Mouse (Mus musculus) forebrain, embryonic 11.5 days (tissue): Measurements from ENCODE around the gene Cyb5b. TPM values are rescaled to one million over a fixed set of nuclear protein-coding genes. Genes with fewer than 3 reads are reported as not detected.

Experiments
- ATAC-seq: fragments of 200-750 bp; cut with Nextera tagmentation; replicated peaks from 2 replicates; pipeline ENCODE4 v1.8.0; 2017; ENCODE audit warnings: moderate TSS enrichment; ENCODE audit not compliant: low FRiP score
- DNase-seq: peaks from one replicate; pipeline ENCODE4 v3.0.0-alpha.2; 2017; ENCODE audit warnings: low spot score
- H3K27ac ChIP-seq: fragments of 300-500 bp; sonication (generic); 2 replicates; pipeline ENCODE4 v1.5.1; 2014; ENCODE audit warnings: low read depth, low read length
- H3K27me3 ChIP-seq: fragments of 300-500 bp; sonication (generic); 2 replicates; pipeline ENCODE4 v1.6.1; 2014; ENCODE audit warnings: mild to moderate bottlenecking, low read length, mixed read lengths; ENCODE audit not compliant: control insufficient read depth, insufficient read depth
- H3K36me3 ChIP-seq: fragments of 300-500 bp; sonication (generic); 2 replicates; pipeline ENCODE4 v1.6.1; 2014; ENCODE audit warnings: mild to moderate bottlenecking, low read length, moderate library complexity, mixed read lengths; ENCODE audit not compliant: control insufficient read depth, insufficient read depth
- H3K4me1 ChIP-seq: fragments of 300-500 bp; sonication (generic); replicated peaks from 2 replicates; pipeline ENCODE4 v1.6.1; 2014; ENCODE audit warnings: low read length, mixed read lengths; ENCODE audit not compliant: control insufficient read depth, insufficient read depth
- H3K4me2 ChIP-seq: fragments of 300-500 bp; sonication (generic); 2 replicates; pipeline ENCODE4 v1.6.1; 2014; ENCODE audit warnings: low read depth, mild to moderate bottlenecking, low read length, moderate library complexity, mixed read lengths; ENCODE audit not compliant: severe bottlenecking
- H3K4me3 ChIP-seq: fragments of 300-500 bp; sonication (generic); 2 replicates; pipeline ENCODE4 v1.5.1; 2014; ENCODE audit warnings: low read depth, low read length
- H3K9ac ChIP-seq: fragments of 300-500 bp; sonication (generic); 2 replicates; pipeline ENCODE4 v1.6.1; 2014; ENCODE audit warnings: low read length
- H3K9me3 ChIP-seq: fragments of 300-500 bp; sonication (generic); 2 replicates; pipeline ENCODE4 v1.6.1; 2016; ENCODE audit warnings: low read length, mixed read lengths; ENCODE audit not compliant: control insufficient read depth
- WGBS: fragments of 180-500 bp; shearing (Covaris S2); extraction: QIAGEN DNeasy Blood & Tissue Kit; methylation state at CpG from one replicate; pipeline ENCODE4 v1.1.7; 2014; 5-methylcytosine and 5-hydroxymethylcytosine counted together
- polyA plus RNA-seq: library from polyadenylated mRNA; unstranded; fragments of >200 nt; fragmentation: Nextera tagmentation; extraction: Ambion mirVana; gene quantifications from 2 replicates; pipeline ENCODE4 v1.2.1, GENCODE M21; 2014

Cyb5b gene
- polyA plus RNA-seq, 1 experiment from 2014 or later, result 173 TPM

DNA sequence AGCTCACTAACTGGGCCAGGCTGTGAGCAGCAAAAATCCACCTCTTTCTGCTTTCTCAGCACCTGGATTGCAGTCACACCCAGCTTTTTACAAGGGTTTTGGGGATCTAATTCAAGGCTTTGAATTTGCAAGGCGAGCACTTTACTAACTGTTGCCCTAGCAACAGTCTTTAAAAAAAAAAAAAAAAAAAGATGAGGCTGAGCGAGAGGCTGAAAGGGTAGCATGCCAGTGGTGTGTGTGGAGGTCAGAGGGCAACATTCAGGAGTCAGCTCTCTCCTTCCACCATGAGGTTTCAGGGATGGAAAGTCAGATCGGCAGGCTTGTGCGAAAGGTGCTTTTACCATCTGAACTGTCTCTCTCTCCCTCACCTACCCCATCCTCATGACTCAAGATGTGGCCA is 37.2 kb upstream of the Cyb5b start:
- Histone ChIP-seq H3K4me3 (no peak overlapping the region), H3K9me3 (no peaks in the 10 kb centered on the region), H3K9ac (no peak overlapping the region), H3K27ac (no peak overlapping the region), H3K36me3 (no peaks in the 10 kb centered on the region), H3K27me3 (no peaks in the 10 kb centered on the region), H3K4me2 (no peak overlapping the region), H3K4me1 (no peaks in the 10 kb centered on the region; the same call in 1 of the 2 replicates)
- ATAC-seq, result no peak
- 57% methylated on average over 4 of the region's 4 CpGs for WGBS
- no peak for DNase-seq

DNA sequence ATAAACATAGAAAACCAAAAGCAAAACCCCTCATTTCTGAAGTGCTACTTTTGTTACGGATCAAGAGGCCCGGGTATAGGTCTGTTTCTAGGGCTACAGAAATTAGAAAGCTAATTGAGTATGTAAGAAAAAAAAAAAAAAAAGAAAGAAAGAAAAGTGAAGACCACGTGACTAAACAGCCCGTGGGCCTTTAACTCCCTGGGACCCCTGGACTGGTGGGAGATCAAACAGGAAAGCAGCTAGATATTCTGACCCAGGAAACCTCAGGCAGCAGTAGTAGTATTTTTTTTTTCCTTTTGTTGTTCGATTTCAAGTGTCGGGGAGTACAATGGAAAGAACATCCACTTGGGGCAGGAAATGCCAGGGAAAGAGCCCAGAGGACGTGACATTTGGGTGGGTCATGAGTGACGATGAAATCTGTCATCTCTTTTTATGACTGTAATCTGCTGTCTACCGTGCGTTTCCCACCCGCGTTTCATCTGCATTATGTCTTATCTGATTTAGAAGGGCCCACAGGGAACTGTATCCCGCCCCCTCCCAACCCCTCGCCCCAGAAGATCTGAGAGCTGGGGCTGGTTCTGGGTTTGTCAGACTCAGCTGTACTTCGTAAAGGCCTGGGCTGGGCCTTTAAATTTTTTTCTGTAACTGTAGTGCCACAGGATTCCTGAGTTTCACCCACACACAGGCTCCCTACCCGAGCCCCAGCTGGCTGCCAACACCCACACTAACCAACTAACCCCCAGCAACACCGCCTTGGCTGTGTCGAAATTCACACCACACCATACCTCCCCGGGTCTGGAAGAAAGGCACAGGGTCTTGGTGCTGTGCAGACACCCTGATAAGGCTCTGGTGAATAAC is 36.1 kb upstream of the Cyb5b start:
- Histone ChIP-seq H3K27ac (no peak overlapping the region), H3K36me3 (no peaks in the 10 kb centered on the region), H3K4me2 (no peak overlapping the region), H3K9me3 (no peaks in the 10 kb centered on the region), H3K4me1 (no peaks in the 10 kb centered on the region; the same call in 1 of the 2 replicates), H3K4me3 (no peak overlapping the region), H3K27me3 (no peaks in the 10 kb centered on the region), H3K9ac (no peak overlapping the region)
- WGBS, result 72% methylated on average over 19 of the region's 19 CpGs
- DNase-seq, result no peak
- ATAC-seq, result no peak

DNA sequence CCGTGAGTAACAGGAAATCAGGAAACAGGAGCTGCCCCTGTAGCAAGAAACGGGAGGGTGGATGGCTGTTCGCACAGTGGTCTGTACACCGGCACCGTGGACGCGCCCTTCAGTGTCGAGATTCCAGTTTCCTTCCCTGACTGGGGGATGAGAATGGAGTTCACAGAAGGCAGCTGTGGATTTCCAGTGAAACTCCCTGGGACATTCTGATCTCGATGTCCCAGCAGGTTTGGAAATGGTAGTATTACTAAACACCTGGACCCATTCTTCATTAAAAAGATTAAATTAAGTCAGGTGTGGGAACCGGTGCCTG is 35.5 kb upstream of the Cyb5b start:
- no peak overlapping the region for H3K4me2 ChIP-seq
- no peaks in the 10 kb centered on the region for H3K9me3 ChIP-seq
- no peak overlapping the region for H3K4me3 ChIP-seq
- no peaks in the 10 kb centered on the region; the same call in 1 of the 2 replicates for H3K4me1 ChIP-seq
- no peak overlapping the region for H3K9ac ChIP-seq
- no peak overlapping the region for H3K27ac ChIP-seq
- H3K27me3 ChIP-seq, result no peaks in the 10 kb centered on the region
- DNase-seq (no peak), ATAC-seq (no peak)
- H3K36me3 ChIP-seq, result no peaks in the 10 kb centered on the region
- 82% methylated on average over 10 of the region's 10 CpGs for WGBS

DNA sequence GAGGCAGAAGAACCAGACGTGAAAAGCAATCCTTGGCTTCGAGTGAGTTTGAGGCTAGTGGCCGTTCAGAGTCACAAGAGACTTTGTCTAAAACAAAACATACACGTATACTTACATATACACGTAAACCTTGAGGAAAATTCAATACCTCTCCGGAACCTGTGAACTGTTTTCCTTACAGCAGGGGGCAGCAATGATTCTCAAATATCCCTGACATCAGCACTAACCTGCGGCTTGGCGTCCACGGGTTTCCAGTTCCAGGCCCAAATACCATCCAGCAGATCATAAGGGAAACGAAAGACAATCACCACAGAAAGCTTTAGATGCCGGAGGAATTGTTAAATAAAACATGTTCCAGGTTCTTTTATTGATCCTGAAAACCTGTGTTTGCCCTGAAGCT is 34.4 kb upstream of the Cyb5b start:
- Histone ChIP-seq H3K9me3 (no peaks in the 10 kb centered on the region), H3K36me3 (no peaks in the 10 kb centered on the region), H3K4me3 (no peak overlapping the region), H3K9ac (no peak overlapping the region), H3K27ac (no peak overlapping the region), H3K27me3 (no peaks in the 10 kb centered on the region), H3K4me2 (no peak overlapping the region), H3K4me1 (no peaks in the 10 kb centered on the region; the same call in 1 of the 2 replicates)
- WGBS, result 22% methylated on average over 11 of the region's 11 CpGs
- DNase-seq, result peak; percentile 79
- no peak for ATAC-seq

DNA sequence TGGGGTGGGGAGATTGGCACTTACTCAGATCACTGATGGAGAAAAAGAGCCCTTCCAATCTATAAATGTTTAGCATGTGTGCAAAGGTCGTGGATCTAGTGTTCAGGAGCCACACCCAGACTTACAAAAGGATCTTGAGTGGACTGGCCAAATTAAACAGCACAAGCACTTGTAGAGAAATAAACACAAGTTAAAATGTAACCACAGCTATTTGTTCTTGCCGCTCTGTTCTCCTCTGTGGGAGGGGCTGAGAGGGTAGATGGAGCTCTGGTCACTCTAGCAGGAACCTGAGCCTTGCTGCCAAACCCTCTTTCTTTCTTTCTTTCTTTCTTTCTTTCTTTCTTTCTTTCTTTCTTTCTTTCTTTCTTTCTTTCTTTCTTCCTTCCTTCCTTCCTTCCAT is 33.4 kb upstream of the Cyb5b start:
- H3K27ac ChIP-seq, result no peak overlapping the region
- DNase-seq, result no peak
- WGBS, result 43% methylated on average over 2 of the region's 2 CpGs
- no peaks in the 10 kb centered on the region for H3K9me3 ChIP-seq
- no peaks in the 10 kb centered on the region; the same call in 1 of the 2 replicates for H3K4me1 ChIP-seq
- H3K27me3 ChIP-seq, result no peaks in the 10 kb centered on the region
- no peak overlapping the region for H3K9ac ChIP-seq
- no peak overlapping the region for H3K4me3 ChIP-seq
- no peak for ATAC-seq
- H3K36me3 ChIP-seq, result no peaks in the 10 kb centered on the region
- H3K4me2 ChIP-seq, result no peak overlapping the region

DNA sequence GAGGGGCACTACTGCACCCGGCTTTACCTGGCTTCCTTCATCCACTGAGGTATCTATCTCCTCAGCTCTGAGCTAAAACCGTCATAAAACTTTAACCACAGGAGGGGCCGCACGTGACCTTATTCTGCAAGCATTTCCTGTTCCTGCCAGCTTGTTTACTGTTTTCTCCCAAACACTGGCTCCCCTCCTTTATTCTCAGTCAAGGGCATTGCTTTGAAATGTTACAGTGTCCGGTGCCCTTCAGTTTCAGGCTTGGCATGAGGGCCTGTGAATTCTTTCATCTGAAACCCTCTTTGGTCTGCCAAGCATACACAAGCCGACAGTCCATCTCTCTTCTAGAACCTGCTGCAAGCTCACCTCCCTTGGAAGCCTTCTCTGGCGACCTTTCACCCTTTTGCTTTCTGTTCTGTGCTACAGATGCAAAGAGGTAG is 31.6 kb upstream of the Cyb5b start:
- H3K4me2 ChIP-seq, result no peak overlapping the region
- 69% methylated on average over 7 of the region's 7 CpGs for WGBS
- no peaks in the 10 kb centered on the region for H3K9me3 ChIP-seq
- H3K4me1 ChIP-seq, result peaks cover 2% of the 10 kb centered on the region; the same call in 1 of the 2 replicates
- ATAC-seq (no peak), DNase-seq (no peak)
- no peak overlapping the region for H3K9ac ChIP-seq
- no peak overlapping the region for H3K4me3 ChIP-seq
- H3K27me3 ChIP-seq, result no peaks in the 10 kb centered on the region
- H3K36me3 ChIP-seq, result no peaks in the 10 kb centered on the region
- H3K27ac ChIP-seq, result no peak overlapping the region

DNA sequence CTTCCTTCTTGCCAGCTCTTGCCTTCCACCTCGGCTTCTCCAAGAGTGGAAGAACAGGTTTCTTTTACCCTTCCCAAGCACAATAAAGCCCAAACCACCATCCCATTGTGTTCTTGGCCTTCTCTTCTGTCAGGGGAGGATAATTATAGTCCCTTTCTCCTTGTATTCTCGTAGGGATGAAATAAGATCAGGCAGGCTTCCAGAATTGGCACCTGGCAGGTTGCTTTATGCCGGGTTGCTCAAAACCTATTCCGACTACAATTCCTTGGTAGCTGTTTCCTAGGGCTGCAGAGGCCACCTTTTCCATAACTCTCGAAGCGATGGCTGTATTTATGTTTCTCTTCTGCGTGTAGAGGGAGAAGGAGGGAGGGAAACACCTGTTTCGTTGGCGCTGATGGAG is 31.0 kb upstream of the Cyb5b start:
- no peak overlapping the region for H3K27ac ChIP-seq
- H3K27me3 ChIP-seq, result no peaks in the 10 kb centered on the region
- no peaks in the 10 kb centered on the region for H3K9me3 ChIP-seq
- H3K4me1 ChIP-seq, result peaks cover 3% of the 10 kb centered on the region
- H3K4me2 ChIP-seq, result no peak overlapping the region
- ATAC-seq, result no peak
- no peak overlapping the region for H3K9ac ChIP-seq
- WGBS, result 76% methylated on average over 9 of the region's 9 CpGs
- DNase-seq, result no peak
- no peaks in the 10 kb centered on the region for H3K36me3 ChIP-seq
- no peak overlapping the region for H3K4me3 ChIP-seq

DNA sequence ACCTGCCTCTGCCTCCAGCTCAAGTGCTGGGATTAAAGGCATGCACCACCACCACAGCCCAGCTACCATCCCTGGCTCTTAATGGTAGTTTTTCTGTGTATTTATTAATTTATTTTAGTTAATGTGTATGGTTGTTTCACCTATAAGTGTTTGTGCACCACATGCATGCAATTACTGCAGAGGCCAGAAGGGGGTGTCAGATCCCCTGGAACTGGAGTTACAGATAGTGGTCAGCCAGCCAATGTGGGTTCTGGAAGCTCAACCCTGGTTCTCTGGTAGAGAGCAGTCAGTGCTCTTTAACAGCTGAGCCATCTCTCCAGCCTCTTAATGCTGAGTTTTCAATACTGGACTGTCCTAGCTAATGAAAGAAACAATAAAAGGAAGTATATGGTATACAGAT is 29.6 kb upstream of the Cyb5b start:
- no peaks in the 10 kb centered on the region for H3K27me3 ChIP-seq
- ATAC-seq, result no peak
- peaks cover 3% of the 10 kb centered on the region for H3K4me1 ChIP-seq
- H3K36me3 ChIP-seq, result no peaks in the 10 kb centered on the region
- H3K9ac ChIP-seq, result no peak overlapping the region
- no peak overlapping the region for H3K4me3 ChIP-seq
- no peak overlapping the region for H3K27ac ChIP-seq
- no peak overlapping the region for H3K4me2 ChIP-seq
- no peaks in the 10 kb centered on the region for H3K9me3 ChIP-seq
- DNase-seq, result peak; percentile 44

DNA sequence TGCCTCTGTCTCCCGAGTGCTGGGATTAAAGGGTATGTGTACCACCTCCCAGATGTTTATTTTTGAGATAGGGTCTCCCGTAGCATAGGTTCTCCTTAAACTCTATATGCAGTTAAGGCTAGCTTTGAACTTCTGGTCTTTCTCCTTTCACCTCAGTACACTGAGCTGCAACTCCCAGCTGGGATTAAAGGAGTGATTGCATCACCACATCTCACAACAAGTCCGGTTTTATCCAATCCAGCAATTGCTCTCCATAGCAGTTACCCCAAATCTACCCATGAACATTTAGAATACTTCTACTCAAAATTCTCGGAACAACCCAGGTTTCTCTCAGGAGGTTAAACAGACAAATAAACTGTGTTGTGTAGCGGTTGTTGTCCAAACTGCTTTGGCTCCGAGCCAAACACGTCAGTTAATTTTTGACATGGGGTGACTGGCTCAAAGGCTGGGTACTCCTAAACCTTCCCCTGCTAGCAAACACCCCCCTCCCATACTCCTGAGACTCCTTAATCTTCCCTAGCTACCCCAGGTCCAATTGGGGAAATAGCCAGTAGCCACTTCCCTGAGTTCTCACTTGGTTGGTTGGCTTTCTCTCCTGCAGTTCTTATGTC is 28.7 kb upstream of the Cyb5b start:
- Histone ChIP-seq H3K36me3 (no peaks in the 10 kb centered on the region), H3K4me2 (no peak overlapping the region), H3K9ac (no peak overlapping the region), H3K4me3 (no peak overlapping the region), H3K9me3 (no peaks in the 10 kb centered on the region), H3K4me1 (peaks cover 3% of the 10 kb centered on the region), H3K27ac (no peak overlapping the region), H3K27me3 (no peaks in the 10 kb centered on the region)
- WGBS, result 91% methylated on average over 7 of the region's 7 CpGs
- peak; percentile 40 for DNase-seq
- ATAC-seq, result no peak
